Mouse (Mus musculus) forebrain, postnatal 0 days (tissue): ENCODE data around the gene Acin1. TPM values are rescaled to one million over a fixed set of nuclear protein-coding genes. Genes with fewer than 3 reads are reported as not detected.

Experiments used
- ATAC-seq: fragments of 200-750 bp; cut with Nextera tagmentation; 2 replicates; pipeline ENCODE4 v1.8.0; 2017; ENCODE audit warnings: mild to moderate bottlenecking, moderate library complexity
- DNase-seq: peaks from one replicate; pipeline ENCODE4 v3.0.0-alpha.2; 2015
- H3K27ac ChIP-seq: fragments of 300-500 bp; sonication (generic); 2 replicates; pipeline ENCODE4 v1.5.1; 2014; ENCODE audit warnings: low read depth, mild to moderate bottlenecking, antibody characterized with exemption, low read length, moderate library complexity, mixed read lengths
- H3K27me3 ChIP-seq: fragments of 300-500 bp; sonication (generic); 2 replicates; pipeline ENCODE4 v1.6.1; 2014; ENCODE audit warnings: mild to moderate bottlenecking, low read length, mixed read lengths; ENCODE audit not compliant: insufficient read depth
- H3K36me3 ChIP-seq: fragments of 300-500 bp; sonication (generic); 2 replicates; pipeline ENCODE4 v1.6.1; 2014; ENCODE audit warnings: mild to moderate bottlenecking, moderate library complexity; ENCODE audit not compliant: insufficient read depth
- H3K4me1 ChIP-seq: fragments of 300-500 bp; sonication (generic); 2 replicates; pipeline ENCODE4 v1.6.1; 2014; ENCODE audit warnings: antibody characterized with exemption; ENCODE audit not compliant: insufficient read depth
- H3K4me2 ChIP-seq: fragments of 300-500 bp; sonication (generic); 2 replicates; pipeline ENCODE4 v1.6.1; 2014; ENCODE audit warnings: low read depth, mild to moderate bottlenecking, moderate library complexity
- H3K4me3 ChIP-seq: fragments of 300-500 bp; sonication (generic); 2 replicates; pipeline ENCODE4 v1.5.1; 2014; ENCODE audit warnings: low read depth, low read length, mixed read lengths
- H3K9ac ChIP-seq: fragments of 300-500 bp; sonication (generic); 2 replicates; pipeline ENCODE4 v1.6.1; 2014; ENCODE audit warnings: mild to moderate bottlenecking
- H3K9me3 ChIP-seq: fragments of 300-500 bp; sonication (generic); 2 replicates; pipeline ENCODE4 v1.6.1; 2016; ENCODE audit warnings: low read length
- CTCF ChIP-seq: sonication (generic); IDR thresholded peaks from 2 replicates; pipeline ENCODE4 v1.5.1; 2016; ENCODE audit warnings: antibody characterized with exemption, control low read depth, low read depth
- WGBS: fragments of 180-500 bp; shearing (Covaris S2); extraction: QIAGEN DNeasy Blood & Tissue Kit; methylation state at CpG from one replicate; pipeline ENCODE4 v1.1.7; 2014; 5-methylcytosine and 5-hydroxymethylcytosine counted together
- polyA plus RNA-seq: library from polyadenylated mRNA; unstranded; fragments of >200 nt; fragmentation: Nextera tagmentation; extraction: Ambion mirVana; gene quantifications from 2 replicates; pipeline ENCODE4 v1.2.1, GENCODE M21; 2015
- total RNA-seq: library from RNA; depleted of rRNA; stranded (reverse); fragments of >200 nt; gene quantifications from 2 replicates; pipeline ENCODE4 v1.2.3, GENCODE M21; 2014

Gene Acin1
- total and polyA plus RNA-seq, 2 experiments from 2014 or later = 97.0 to 143 TPM

DNA sequence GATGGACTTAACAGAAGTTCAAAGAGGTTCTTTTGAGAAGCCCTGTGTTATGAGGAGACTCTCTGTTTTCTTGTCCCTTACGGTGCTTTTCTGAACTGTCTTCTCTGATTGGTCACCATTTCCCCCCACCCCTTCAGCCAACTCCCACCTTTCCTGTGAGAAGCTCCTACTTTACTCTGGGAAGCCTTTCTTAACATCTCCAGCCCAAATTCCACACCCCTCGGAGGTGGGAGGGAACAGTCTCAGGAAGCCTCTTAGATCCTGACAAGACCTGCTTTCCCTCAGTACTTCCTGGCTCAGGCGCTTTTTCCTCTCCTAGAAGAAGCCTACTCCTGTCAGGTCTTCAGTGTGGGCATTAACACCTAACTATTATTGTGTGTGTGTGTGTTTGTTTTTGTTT, 12.9 kb upstream of the Acin1 start:
- Histone ChIP-seq H3K4me1 (no peaks in the 10 kb centered on the region), H3K36me3 (no peaks in the 10 kb centered on the region), H3K27me3 (no peaks in the 10 kb centered on the region; the same call in 1 of the 2 replicates), H3K27ac (no peak overlapping the region), H3K9me3 (no peaks in the 10 kb centered on the region), H3K4me2 (no peak overlapping the region), H3K9ac (no peak overlapping the region), H3K4me3 (no peak overlapping the region)
- 55% methylated on average over 3 of the region's 3 CpGs for WGBS
- DNase-seq = no peak
- ATAC-seq = no peak
- TF ChIP-seq CTCF = no peak

DNA sequence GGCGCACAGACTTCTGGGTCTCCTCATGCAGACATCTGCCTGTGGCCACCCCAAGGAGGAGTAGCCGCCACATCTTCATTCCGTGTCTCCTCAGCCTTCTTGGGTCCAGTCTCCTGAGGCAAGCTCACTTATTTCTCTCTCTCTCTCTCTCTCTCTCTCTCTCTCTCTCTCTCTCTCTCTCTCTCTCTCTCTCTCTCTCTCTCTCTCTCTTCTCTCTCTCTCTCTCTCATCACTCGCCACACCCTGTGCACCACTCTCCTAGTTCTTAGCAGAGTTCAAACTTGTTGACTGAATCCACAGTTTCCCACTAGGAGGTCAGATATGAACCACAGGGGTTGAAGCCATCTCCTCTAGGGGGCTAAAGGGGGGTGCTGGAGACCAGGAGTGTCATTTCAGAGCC, 12.0 kb upstream of the Acin1 start, which contains the start of gene Gm29776:
TSS of gene Gm29776 (minus strand) at position 101 of the 400 bp plus-strand sequence.
- ATAC-seq (no peak), DNase-seq (no peak)
- Histone ChIP-seq H3K36me3 (peaks cover 4% of the 10 kb centered on the region; the same call in 1 of the 2 replicates), H3K4me2 (no peak within 1 kb of the TSS), H3K4me3 (no peak within 1 kb of the TSS), H3K4me1 (no peaks in the 10 kb centered on the region), H3K27me3 (no peaks in the 10 kb centered on the region; the same call in 1 of the 2 replicates), H3K9me3 (no peaks in the 10 kb centered on the region), H3K27ac (no peak within 1 kb of the TSS), H3K9ac (no peak within 1 kb of the TSS)
- WGBS = 70% methylated on average over 4 of the region's 4 CpGs
- TF ChIP-seq CTCF = no peak

DNA sequence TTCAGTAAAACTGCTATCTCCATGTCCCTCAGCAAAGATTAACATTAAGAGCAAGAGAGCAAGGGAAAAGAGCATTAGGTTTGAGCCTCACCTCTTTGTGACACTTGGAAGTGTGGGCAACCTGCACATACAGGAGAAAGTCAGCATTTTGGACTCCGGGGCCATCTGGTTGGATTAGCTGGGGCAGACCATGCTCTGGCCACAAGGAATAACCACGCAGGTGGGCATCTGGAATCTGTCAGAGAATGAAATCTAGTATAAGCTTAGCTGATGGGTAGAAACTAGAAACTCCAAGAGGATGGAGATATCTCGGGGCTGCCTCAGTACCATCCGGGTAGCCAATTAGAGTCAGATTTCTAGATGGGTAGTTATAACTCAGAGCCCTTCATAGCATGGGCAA, 10.0 kb upstream of the Acin1 start:
- TF ChIP-seq CTCF = no peak
- no peak for DNase-seq
- H3K9me3 ChIP-seq = no peaks in the 10 kb centered on the region
- no peak overlapping the region for H3K4me3 ChIP-seq
- ATAC-seq = no peak
- H3K4me1 ChIP-seq = no peaks in the 10 kb centered on the region
- no peaks in the 10 kb centered on the region for H3K27me3 ChIP-seq
- no peak overlapping the region for H3K27ac ChIP-seq
- no peak overlapping the region for H3K9ac ChIP-seq
- H3K36me3 ChIP-seq = peaks cover 17% of the 10 kb centered on the region
- H3K4me2 ChIP-seq = no peak overlapping the region
- WGBS = 94% methylated on average over 4 of the region's 4 CpGs

DNA sequence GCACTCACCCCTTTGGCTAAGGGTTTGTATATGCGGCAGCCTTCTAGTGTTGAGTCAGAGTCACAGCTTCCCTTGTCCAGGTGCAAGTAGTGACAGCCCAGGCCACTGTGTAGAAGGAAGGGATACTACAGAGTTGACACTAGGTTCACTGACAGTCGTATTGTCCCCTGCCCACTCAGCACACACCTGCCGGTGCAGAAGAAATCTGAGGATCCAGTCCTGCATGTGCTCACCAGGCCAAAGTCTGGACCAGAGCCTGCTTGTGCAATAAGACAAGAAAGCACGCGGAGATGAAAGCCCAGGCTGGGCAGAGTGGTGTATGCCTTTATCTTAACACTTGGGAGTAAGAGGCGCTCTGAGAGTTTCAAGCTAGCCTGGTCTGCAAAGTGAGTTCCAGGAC, 8.3 kb upstream of the Acin1 start:
- DNase-seq (no peak), ATAC-seq (no peak)
- TF ChIP-seq CTCF = no peak
- Histone ChIP-seq H3K27ac (no peak overlapping the region), H3K27me3 (no peaks in the 10 kb centered on the region), H3K4me3 (no peak overlapping the region), H3K9ac (no peak overlapping the region), H3K4me1 (no peaks in the 10 kb centered on the region), H3K4me2 (no peak overlapping the region), H3K9me3 (no peaks in the 10 kb centered on the region), H3K36me3 (peaks cover 27% of the 10 kb centered on the region)
- WGBS = 81% methylated on average over 6 of the region's 6 CpGs

DNA sequence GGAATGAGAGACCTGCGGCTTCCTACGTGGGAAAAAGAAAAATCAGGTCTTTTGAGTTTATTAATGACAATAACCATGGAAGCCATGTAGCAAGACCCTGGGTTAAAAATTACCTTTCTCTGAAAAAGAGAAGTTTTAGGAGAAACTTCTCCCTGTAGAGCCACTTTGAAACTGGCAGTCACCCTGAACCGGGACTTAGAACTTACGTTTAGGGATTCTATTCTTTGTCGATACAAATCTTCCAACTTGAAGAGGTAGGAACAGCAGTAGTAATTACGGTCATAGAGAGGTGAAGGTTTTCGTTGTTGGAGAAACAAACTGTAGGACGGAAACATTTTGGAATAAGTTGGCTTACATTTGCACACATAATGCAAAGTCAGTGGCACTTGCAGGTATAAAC, 520 bp upstream of the Acin1 start:
- WGBS = 8% methylated on average over 8 of the region's 8 CpGs
- DNase-seq = no peak
- no peak for ATAC-seq
- no peaks in the 10 kb centered on the region for H3K27me3 ChIP-seq
- peak overlapping the region; percentile 52 for H3K9ac ChIP-seq
- H3K36me3 ChIP-seq = peaks cover 27% of the 10 kb centered on the region
- peak overlapping the region; percentile 94 for H3K4me3 ChIP-seq
- no peaks in the 10 kb centered on the region for H3K9me3 ChIP-seq
- peaks cover 19% of the 10 kb centered on the region for H3K4me1 ChIP-seq
- peak overlapping the region; percentile 53 for H3K4me2 ChIP-seq
- H3K27ac ChIP-seq = no peak overlapping the region
- TF ChIP-seq CTCF = no peak

DNA sequence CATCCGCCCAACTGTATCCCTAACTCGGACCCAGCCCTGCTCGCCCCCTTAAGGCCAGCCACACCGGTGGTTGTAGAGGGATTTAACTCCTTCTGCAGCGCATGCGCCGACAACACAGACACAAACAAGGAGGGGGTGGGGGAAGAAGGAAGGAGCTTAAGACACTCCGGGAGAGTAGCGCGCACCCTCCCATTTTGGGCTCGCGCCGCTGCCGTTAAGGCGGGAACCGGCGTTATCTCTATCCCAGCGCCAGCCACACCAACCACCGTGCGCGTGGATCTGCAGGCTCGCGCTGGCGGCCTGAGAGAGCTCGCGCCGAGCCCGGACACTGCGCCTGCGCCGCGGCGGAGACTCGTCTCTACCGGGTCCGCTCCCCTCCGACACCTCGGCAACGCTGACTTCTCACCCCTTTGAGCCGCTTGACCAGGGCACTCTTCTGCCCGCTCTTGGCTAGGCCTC, 639 bp downstream of the Acin1 start, which contains the start of gene 1700123O20Rik:
TSS of gene 1700123O20Rik (plus strand) at position 154 of the 459 bp plus-strand sequence.
- under 1% methylated on average over 41 of the region's 41 CpGs for WGBS
- Histone ChIP-seq H3K9ac (peak within 1 kb of the TSS; percentile 97), H3K9me3 (no peaks in the 10 kb centered on the region), H3K36me3 (peaks cover 27% of the 10 kb centered on the region), H3K4me3 (peak within 1 kb of the TSS; percentile 94), H3K4me1 (peaks cover 19% of the 10 kb centered on the region), H3K4me2 (peak within 1 kb of the TSS; percentile 84), H3K27ac (peak within 1 kb of the TSS; percentile 97), H3K27me3 (no peaks in the 10 kb centered on the region)
- DNase-seq (peak; percentile 91), ATAC-seq (peak; percentile 62)
- peak; percentile 61 for TF ChIP-seq CTCF

DNA sequence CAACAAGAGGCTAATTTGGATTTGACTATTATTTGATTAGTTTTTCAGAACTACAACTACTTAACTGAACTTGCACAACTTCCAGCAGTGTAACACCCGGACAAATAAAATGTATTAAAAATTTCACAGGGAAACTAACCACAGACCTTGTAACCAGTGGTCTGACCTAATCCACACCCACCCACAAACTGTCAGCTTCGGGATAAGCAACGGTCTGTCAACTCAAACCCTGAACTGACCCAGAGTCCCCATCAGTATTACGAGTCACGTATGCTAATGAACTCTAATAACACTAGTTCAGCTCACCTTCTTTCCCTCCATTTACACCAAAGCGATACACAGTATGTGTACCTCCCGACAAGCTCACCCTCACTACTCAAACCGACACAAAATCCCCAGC, 1.3 kb downstream of the Acin1 start:
- TF ChIP-seq CTCF = no peak
- Histone ChIP-seq H3K4me2 (peak overlapping the region; percentile 84), H3K9ac (peak overlapping the region; percentile 97), H3K4me1 (peaks cover 19% of the 10 kb centered on the region), H3K9me3 (no peaks in the 10 kb centered on the region), H3K4me3 (peak overlapping the region; percentile 94), H3K27me3 (no peaks in the 10 kb centered on the region), H3K36me3 (peaks cover 21% of the 10 kb centered on the region), H3K27ac (peak overlapping the region; percentile 97)
- DNase-seq = no peak
- ATAC-seq = no peak
- WGBS = 13% methylated on average over 8 of the region's 8 CpGs
